Mouse (Mus musculus) heart, embryonic 12.5 days (tissue): Measurements from ENCODE around the gene B3galt2. TPM values are rescaled to one million over a fixed set of nuclear protein-coding genes. Genes with fewer than 3 reads are reported as not detected.
"Not testable (repeated sequence)": the region's sequence is repeated elsewhere in the genome, so short reads cannot be mapped to it uniquely, and the experiment has no call there.

Source experiments
- ATAC-seq: fragments of 200-750 bp; cut with Nextera tagmentation; 2 replicates; pipeline ENCODE4 v1.8.0; 2017; ENCODE audit warnings: moderate TSS enrichment, moderate library complexity; ENCODE audit not compliant: insufficient number of reproducible peaks, low FRiP score
- H3K27ac ChIP-seq: fragments of 300-500 bp; sonication (generic); 2 replicates; pipeline ENCODE4 v1.5.1; 2016; ENCODE audit warnings: mild to moderate bottlenecking, moderate library complexity; ENCODE audit not compliant: poor library complexity, severe bottlenecking
- H3K27me3 ChIP-seq: fragments of 300-500 bp; sonication (generic); replicated peaks from 2 replicates; pipeline ENCODE4 v1.6.1; 2016; ENCODE audit warnings: mild to moderate bottlenecking, moderate library complexity
- H3K36me3 ChIP-seq: fragments of 300-500 bp; sonication (generic); 2 replicates; pipeline ENCODE4 v1.6.1; 2016; ENCODE audit warnings: mild to moderate bottlenecking, moderate library complexity
- H3K4me1 ChIP-seq: fragments of 300-500 bp; sonication (generic); replicated peaks from 2 replicates; pipeline ENCODE4 v1.6.1; 2016; ENCODE audit warnings: mild to moderate bottlenecking
- H3K4me2 ChIP-seq: fragments of 300-500 bp; sonication (generic); 2 replicates; pipeline ENCODE4 v1.6.1; 2016; ENCODE audit warnings: mild to moderate bottlenecking, moderate library complexity
- H3K4me3 ChIP-seq: fragments of 300-500 bp; sonication (generic); 2 replicates; pipeline ENCODE4 v1.5.1; 2016; ENCODE audit warnings: mild to moderate bottlenecking
- H3K9ac ChIP-seq: fragments of 300-500 bp; sonication (generic); 2 replicates; pipeline ENCODE4 v1.6.1; 2016; ENCODE audit warnings: mild to moderate bottlenecking, moderate library complexity
- H3K9me3 ChIP-seq: fragments of 300-500 bp; sonication (generic); replicated peaks from 2 replicates; pipeline ENCODE4 v1.6.1; 2016; ENCODE audit warnings: mild to moderate bottlenecking, moderate library complexity
- WGBS: fragments of 180-500 bp; shearing (Covaris S2); methylation state at CpG from one replicate; pipeline ENCODE4 v1.1.7; 2016; 5-methylcytosine and 5-hydroxymethylcytosine counted together
- polyA plus RNA-seq: library from polyadenylated mRNA; unstranded; fragments of >200 nt; fragmentation: Nextera tagmentation; extraction: Ambion mirVana; gene quantifications from 2 replicates; pipeline ENCODE4 v1.2.1, GENCODE M21; 2016

Gene B3galt2
- polyA plus RNA-seq, 1 experiment from 2014 or later, result 0.28 TPM

DNA sequence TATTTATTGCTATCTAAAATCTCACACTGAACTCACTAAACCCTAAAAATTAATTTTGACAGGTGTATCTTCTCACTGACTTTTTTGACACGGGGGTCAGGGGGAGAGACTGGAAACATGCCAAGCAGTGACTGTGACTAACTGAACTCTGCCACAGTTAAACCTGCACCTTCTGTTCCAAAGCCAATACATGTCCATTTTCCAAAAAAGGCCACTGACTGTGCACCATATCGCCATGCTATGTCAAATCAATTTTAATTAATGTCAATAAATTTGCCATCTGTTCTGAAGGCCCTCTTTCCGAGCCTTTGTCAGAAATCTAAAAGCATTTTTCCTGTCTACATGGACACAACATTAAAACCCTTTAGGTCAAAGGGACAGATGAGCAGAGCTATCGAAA is 4.9 kb downstream of the B3galt2 start:
- 81% methylated on average over 4 of the region's 4 CpGs for WGBS
- no peaks in the 10 kb centered on the region; the same call in 1 of the 2 replicates for H3K4me1 ChIP-seq
- H3K27ac ChIP-seq, result no peak overlapping the region
- no peak for ATAC-seq
- H3K9ac ChIP-seq, result no peak overlapping the region
- no peak overlapping the region for H3K4me3 ChIP-seq
- no peaks in the 10 kb centered on the region for H3K36me3 ChIP-seq
- no peaks in the 10 kb centered on the region for H3K27me3 ChIP-seq
- no peaks in the 10 kb centered on the region for H3K9me3 ChIP-seq
- H3K4me2 ChIP-seq, result no peak overlapping the region

- Histone ChIP-seq H3K36me3 (no peaks in the 10 kb centered on the region), H3K9me3 (no peaks in the 10 kb centered on the region), H3K4me1 (no peaks in the 10 kb centered on the region), H3K27ac (no peak overlapping the region), H3K9ac (no peak overlapping the region), H3K4me3 (no peak overlapping the region), H3K4me2 (no peak overlapping the region), H3K27me3 (no peaks in the 10 kb centered on the region)
- no peak for ATAC-seq
- 84% methylated on average over 4 of the region's 4 CpGs for WGBS
Measured at GRCm38 (mm10) chr1:143646219-143646618, 5.8 kb downstream of the B3galt2 start.

DNA sequence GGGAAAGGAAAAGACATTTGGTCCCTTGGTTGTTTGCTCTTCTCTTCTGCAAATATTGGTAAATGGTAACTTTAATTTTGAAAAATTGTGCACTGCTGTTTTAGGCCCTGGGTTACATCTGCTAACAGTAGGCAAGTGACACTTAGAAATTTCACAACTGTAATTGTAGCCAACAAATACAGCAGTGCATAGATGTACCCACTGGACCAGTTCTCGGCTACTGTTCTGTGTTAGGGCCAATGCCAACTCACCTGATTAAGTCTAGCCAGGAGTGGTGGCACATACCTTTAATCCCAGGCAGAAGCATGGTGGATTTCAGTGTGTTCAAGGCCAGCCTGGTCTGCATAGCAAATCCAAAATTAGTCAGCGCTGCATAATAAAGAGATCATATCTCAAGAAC is 9.9 kb downstream of the B3galt2 start:
- H3K36me3 ChIP-seq, result no peaks in the 10 kb centered on the region; the same call in 1 of the 2 replicates
- WGBS, result 93% methylated on average over 2 of the region's 2 CpGs
- H3K27ac ChIP-seq, result no peak overlapping the region

DNA sequence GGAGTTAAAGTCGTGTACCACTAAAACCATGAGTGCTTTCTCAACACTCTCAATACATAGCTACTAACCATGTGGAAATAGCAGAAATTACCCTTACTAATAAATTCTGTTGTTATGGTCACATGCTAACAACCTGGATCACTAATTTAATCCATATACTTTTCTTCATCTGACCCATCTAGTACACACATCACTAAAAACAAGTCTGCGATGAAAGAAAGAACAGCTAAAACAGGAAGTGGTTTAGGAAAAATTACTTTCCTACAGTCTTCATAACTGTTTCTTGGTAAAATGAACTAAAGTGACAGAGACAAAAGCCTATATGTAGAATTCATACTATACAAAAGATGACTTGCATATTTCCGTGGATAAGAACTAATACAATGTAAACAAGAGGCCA is 13.2 kb downstream of the B3galt2 start:
- H3K4me1 ChIP-seq, result no peaks in the 10 kb centered on the region
- no peak overlapping the region for H3K9ac ChIP-seq
- ATAC-seq, result no peak

More for the DNA sequence above, 9.9 kb downstream of the B3galt2 start:
- no peak overlapping the region for H3K4me2 ChIP-seq
- H3K9me3 ChIP-seq, result no peaks in the 10 kb centered on the region
- no peak overlapping the region for H3K4me3 ChIP-seq
- no peaks in the 10 kb centered on the region for H3K27me3 ChIP-seq
- ATAC-seq, result no peak
- H3K4me1 ChIP-seq, result no peaks in the 10 kb centered on the region
- no peak overlapping the region for H3K9ac ChIP-seq

GRCm38 (mm10) chr1:143663197-143663596 is 22.7 kb downstream of the B3galt2 start:
- H3K4me3 ChIP-seq, result no peak overlapping the region
- H3K27me3 ChIP-seq, result no peaks in the 10 kb centered on the region
- H3K36me3 ChIP-seq, result peaks cover 31% of the 10 kb centered on the region
- WGBS, result 96% methylated on average over 2 of the region's 2 CpGs
- H3K4me2 ChIP-seq, result no peak overlapping the region
- H3K9me3 ChIP-seq, result no peaks in the 10 kb centered on the region
- no peak overlapping the region for H3K9ac ChIP-seq
- H3K4me1 ChIP-seq, result no peaks in the 10 kb centered on the region
- H3K27ac ChIP-seq, result no peak overlapping the region
- ATAC-seq, result no peak

More for the DNA sequence above, 13.2 kb downstream of the B3galt2 start:
- H3K27ac ChIP-seq, result no peak overlapping the region
- H3K36me3 ChIP-seq, result no peaks in the 10 kb centered on the region; the same call in 1 of the 2 replicates
- no peaks in the 10 kb centered on the region for H3K27me3 ChIP-seq
- H3K9me3 ChIP-seq, result no peaks in the 10 kb centered on the region
- H3K4me3 ChIP-seq, result no peak overlapping the region
- no peak overlapping the region for H3K4me2 ChIP-seq
- WGBS, result 90% methylated on average over 3 of the region's 3 CpGs

GRCm38 (mm10) chr1:143664786-143665185 is 24.3 kb downstream of the B3galt2 start:
- not testable (repeated sequence) for ATAC-seq, H3K27me3 ChIP-seq, H3K4me3 ChIP-seq, H3K27ac ChIP-seq, H3K9ac ChIP-seq, H3K4me2 ChIP-seq, H3K9me3 ChIP-seq, H3K4me1 ChIP-seq
- H3K36me3 ChIP-seq, result peaks cover 33% of the 10 kb centered on the region
- 92% methylated on average over 4 of the region's 4 CpGs for WGBS

DNA sequence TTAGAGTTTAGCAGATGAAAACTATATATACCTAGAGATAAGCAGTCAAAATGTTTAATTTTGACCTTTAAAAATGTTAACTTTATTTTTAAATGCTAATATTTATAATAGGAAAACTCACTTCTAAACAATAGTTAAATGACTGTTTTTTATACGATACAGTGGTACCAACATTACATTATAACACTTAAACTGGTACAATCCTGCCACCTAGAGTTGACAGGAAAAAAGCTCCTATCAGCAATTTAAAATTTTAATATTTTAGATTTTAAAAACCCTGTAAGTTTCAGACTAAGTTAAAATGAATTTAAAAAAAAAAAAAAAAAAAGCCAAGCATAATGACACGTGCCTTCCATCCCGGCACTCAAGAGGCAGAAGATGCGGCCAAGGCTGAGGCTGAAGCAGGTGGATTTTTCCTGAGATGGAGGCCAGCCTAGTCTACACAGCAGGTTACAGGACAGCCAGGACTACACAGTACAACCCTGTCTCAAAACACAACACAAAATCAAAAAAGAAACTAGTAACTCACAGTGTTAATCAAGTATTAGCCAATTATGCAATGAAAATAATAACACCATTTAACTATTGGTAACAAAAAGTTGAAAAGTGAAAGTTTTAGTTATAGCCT is 35.4 kb downstream of the B3galt2 start:
- H3K4me3 ChIP-seq, result no peak overlapping the region
- no peak for ATAC-seq
- H3K27me3 ChIP-seq, result no peaks in the 10 kb centered on the region
- H3K36me3 ChIP-seq, result peaks cover 36% of the 10 kb centered on the region
- no peak overlapping the region for H3K4me2 ChIP-seq
- H3K27ac ChIP-seq, result no peak overlapping the region
- WGBS, result 94% methylated on average over 4 of the region's 4 CpGs
- no peaks in the 10 kb centered on the region for H3K4me1 ChIP-seq
- no peak overlapping the region for H3K9ac ChIP-seq
- no peaks in the 10 kb centered on the region for H3K9me3 ChIP-seq

DNA sequence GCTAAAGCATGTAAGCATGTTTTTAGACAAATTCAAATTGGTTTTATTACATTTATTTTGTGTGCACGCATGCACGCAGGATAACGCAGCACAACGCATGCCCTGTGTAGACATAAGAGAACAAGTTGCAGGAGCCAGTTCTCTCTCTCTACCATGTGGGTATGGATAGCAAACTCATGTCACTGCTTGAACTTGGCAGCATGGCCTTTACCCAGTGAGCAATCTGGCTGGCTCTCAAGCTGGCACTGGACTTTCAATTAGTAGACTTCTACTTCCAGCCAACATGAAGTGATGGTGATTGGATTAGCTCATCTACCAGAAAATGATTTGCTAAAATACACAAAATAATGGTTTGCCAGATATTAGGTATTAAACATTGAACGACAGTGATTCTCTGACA is 40.6 kb downstream of the B3galt2 start:
- Histone ChIP-seq H3K4me1 (no peaks in the 10 kb centered on the region), H3K4me2 (no peak overlapping the region), H3K4me3 (no peak overlapping the region), H3K36me3 (peaks cover 43% of the 10 kb centered on the region), H3K9ac (no peak overlapping the region), H3K9me3 (no peaks in the 10 kb centered on the region), H3K27me3 (no peaks in the 10 kb centered on the region), H3K27ac (no peak overlapping the region)
- no peak for ATAC-seq
- 95% methylated on average over 5 of the region's 5 CpGs for WGBS

DNA sequence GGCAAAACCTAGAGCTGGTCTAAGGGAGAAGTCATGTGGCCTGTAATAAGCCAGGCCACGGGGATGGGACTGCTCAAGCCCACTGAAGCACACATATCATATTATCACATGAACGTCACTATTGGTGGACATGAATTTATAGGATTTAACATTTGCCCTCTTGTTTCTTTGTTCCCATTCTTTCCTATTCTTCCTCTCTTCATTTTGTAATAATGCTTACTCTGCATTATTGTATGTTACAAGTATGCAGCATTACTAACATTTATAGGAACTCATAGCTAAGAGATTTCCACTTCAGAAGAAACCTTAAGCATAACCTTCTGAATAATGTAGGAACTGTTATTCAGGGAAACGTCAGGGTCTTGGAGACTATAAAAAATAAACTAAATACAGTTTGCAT is 44.4 kb downstream of the B3galt2 start:
- Histone ChIP-seq H3K4me1 (no peaks in the 10 kb centered on the region), H3K4me2 (no peak overlapping the region), H3K36me3 (peaks cover 45% of the 10 kb centered on the region), H3K4me3 (no peak overlapping the region), H3K27ac (no peak overlapping the region), H3K27me3 (no peaks in the 10 kb centered on the region), H3K9ac (no peak overlapping the region), H3K9me3 (no peaks in the 10 kb centered on the region)
- ATAC-seq, result no peak
- 93% methylated on average over 3 of the region's 3 CpGs for WGBS

GRCm38 (mm10) chr1:143701736-143702135 is 61.3 kb downstream of the B3galt2 start:
- H3K4me2 ChIP-seq, result peak overlapping the region; percentile 83
- H3K9ac ChIP-seq, result peak overlapping the region; percentile 91
- no peaks in the 10 kb centered on the region for H3K9me3 ChIP-seq
- under 1% methylated on average over 13 of the region's 13 CpGs for WGBS
- ATAC-seq, result no peak
- H3K4me1 ChIP-seq, result 0 out of 2 replicates have a peak, but pooled peaks cover 4% of the 10 kb centered on the region
- peak overlapping the region; percentile 94 for H3K27ac ChIP-seq
- peak overlapping the region; percentile 80 for H3K4me3 ChIP-seq
- H3K27me3 ChIP-seq, result no peaks in the 10 kb centered on the region
- peaks cover 11% of the 10 kb centered on the region for H3K36me3 ChIP-seq

DNA sequence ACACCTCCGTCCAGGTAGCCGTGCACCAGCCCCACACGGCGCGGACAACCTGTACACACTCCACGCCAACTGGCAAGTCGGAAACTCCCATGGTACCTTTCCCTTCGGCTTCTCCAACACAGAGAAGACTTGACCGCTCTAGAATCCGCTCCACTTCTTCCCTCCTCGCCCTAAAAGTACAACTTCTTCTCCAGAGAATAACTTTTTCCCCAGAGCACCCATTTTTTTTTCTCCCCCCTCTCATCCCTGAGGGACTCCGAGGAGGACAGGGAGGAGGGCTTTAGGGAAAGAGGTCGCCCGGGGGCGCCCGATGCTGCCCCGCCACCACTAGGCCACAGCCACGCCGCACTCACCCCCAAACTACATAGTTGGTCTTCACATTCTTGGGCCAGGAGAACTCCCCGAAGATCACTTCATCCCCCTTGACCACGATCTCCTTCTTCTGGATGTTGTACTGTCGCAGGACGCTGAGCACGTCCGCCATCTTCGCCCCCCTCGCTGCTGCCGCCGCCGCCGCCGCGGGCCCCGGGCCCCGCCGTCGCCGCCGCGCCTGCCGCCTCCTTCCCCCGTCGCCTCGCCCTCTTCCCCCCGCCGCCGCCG is 61.8 kb downstream of the B3galt2 start:
- peak overlapping the region; percentile 91 for H3K9ac ChIP-seq
- H3K27me3 ChIP-seq, result no peaks in the 10 kb centered on the region
- H3K4me3 ChIP-seq, result peak overlapping the region; percentile 80
- peak overlapping the region; percentile 94 for H3K27ac ChIP-seq
- 0% methylated on average over 36 of the region's 48 CpGs for WGBS
- peak; percentile 68 for ATAC-seq
- 0 out of 2 replicates have a peak, but pooled peaks cover 4% of the 10 kb centered on the region for H3K4me1 ChIP-seq
- no peaks in the 10 kb centered on the region for H3K9me3 ChIP-seq
- H3K36me3 ChIP-seq, result peaks cover 7% of the 10 kb centered on the region
- H3K4me2 ChIP-seq, result peak overlapping the region; percentile 83
